Mouse (Mus musculus) kidney, adult 2 months (tissue): Measurements from ENCODE around the gene Diaph3.

Source experiments
- CTCF ChIP-seq: fragments of 200-500 bp; conservative IDR thresholded peaks from 2 replicates; pipeline ENCODE4 v1.5.1; 2011; ENCODE audit warnings: low read depth, mild to moderate bottlenecking, control low read depth, low read length, moderate library complexity, mixed read lengths; ENCODE audit not compliant: insufficient read depth, insufficient read length
- POLR2A ChIP-seq: fragments of 200-500 bp; IDR thresholded peaks from one replicate; pipeline ENCODE4 v1.6.1; 2011; ENCODE audit warnings: low read depth, low read length, control low read depth

GRCm38 (mm10) chr14:86867143-86867542 is 273.9 kb downstream of the Diaph3 start:
- TF ChIP-seq CTCF (no peak), POLR2A (no peak)
